Mouse (Mus musculus): ENCODE measurements around the gene Syn3. TPM values are rescaled to one million over a fixed set of nuclear protein-coding genes. Genes with fewer than 3 reads are reported as not detected.

Syn3 gene
- polyA plus RNA-seq, 1 experiment = 3.3 TPM

- TF ChIP-seq CTCF (conservative IDR thresholded peaks at IDR 0.05; ENCODE audit: insufficient read depth, insufficient read length, low read depth, low read length) = no peak
- no peak for TF ChIP-seq POLR2A (IDR thresholded peaks at IDR 0.05; ENCODE audit: low read depth, low read length)
- no peaks in the 10 kb centered on the region for H3K36me3 ChIP-seq (ENCODE audit: control insufficient read depth, insufficient read depth, low read length)
- H3K27me3 ChIP-seq (replicated peaks; ENCODE audit: control insufficient read depth, insufficient read depth, low read length) = no peaks in the 10 kb centered on the region
- no peak overlapping the region for H3K4me3 ChIP-seq (ENCODE audit: insufficient read depth, low read depth, low read length)
- peak overlapping the region; percentile 93 for H3K27ac ChIP-seq (ENCODE audit: insufficient read depth, low read depth, low read length)
- H3K4me1 ChIP-seq (ENCODE audit: control insufficient read depth, insufficient read depth, low read length) = peaks cover 38% of the 10 kb centered on the region
- peak; percentile 71 for DNase-seq
Observed at GRCm38 (mm10) chr10:86153221-86153620, 345.5 kb downstream of the Syn3 start.

- 0 out of 2 replicates have a peak overlapping the region, but pooled peaks have one; percentile 30 for H3K27ac ChIP-seq (ENCODE audit: insufficient read depth, low read depth, low read length)
- WGBS = 85% methylated on average over 5 of the region's 5 CpGs
- H3K4me3 ChIP-seq (ENCODE audit: insufficient read depth, low read depth, low read length) = no peak overlapping the region
- H3K4me1 ChIP-seq (ENCODE audit: control insufficient read depth, insufficient read depth, low read length) = peaks cover 36% of the 10 kb centered on the region
- H3K36me3 ChIP-seq (ENCODE audit: control insufficient read depth, insufficient read depth, low read length) = no peaks in the 10 kb centered on the region
- no peaks in the 10 kb centered on the region for H3K27me3 ChIP-seq (replicated peaks; ENCODE audit: control insufficient read depth, insufficient read depth, low read length)
- TF ChIP-seq CTCF (conservative IDR thresholded peaks at IDR 0.05; ENCODE audit: insufficient read depth, insufficient read length, low read depth, low read length) (no peak), POLR2A (IDR thresholded peaks at IDR 0.05; ENCODE audit: low read depth, low read length) (no peak)
- DNase-seq = no peak
Observed at GRCm38 (mm10) chr10:86151357-86151756, 347.3 kb downstream of the Syn3 start.

GRCm38 (mm10) chr10:86150076-86150475, 348.6 kb downstream of the Syn3 start:
- Histone ChIP-seq H3K27me3 (replicated peaks; ENCODE audit: control insufficient read depth, insufficient read depth, low read length) (no peaks in the 10 kb centered on the region), H3K36me3 (ENCODE audit: control insufficient read depth, insufficient read depth, low read length) (no peaks in the 10 kb centered on the region), H3K4me1 (ENCODE audit: control insufficient read depth, insufficient read depth, low read length) (peaks cover 33% of the 10 kb centered on the region), H3K4me3 (ENCODE audit: insufficient read depth, low read depth, low read length) (no peak overlapping the region), H3K27ac (ENCODE audit: insufficient read depth, low read depth, low read length) (peak overlapping the region; percentile 77)
- TF ChIP-seq POLR2A (IDR thresholded peaks at IDR 0.05; ENCODE audit: low read depth, low read length) = no peak
- TF ChIP-seq CTCF (conservative IDR thresholded peaks at IDR 0.05; ENCODE audit: insufficient read depth, insufficient read length, low read depth, low read length) = no peak
- peak; percentile 83 for DNase-seq
- WGBS = 25% methylated on average over 1 of the region's 1 CpGs

GRCm38 (mm10) chr10:86149029-86149818, 349.5 kb downstream of the Syn3 start:
- no peaks in the 10 kb centered on the region for H3K27me3 ChIP-seq (replicated peaks; ENCODE audit: control insufficient read depth, insufficient read depth, low read length)
- WGBS = 43% methylated on average over 3 of the region's 3 CpGs
- DNase-seq = peak; percentile 50
- peaks cover 28% of the 10 kb centered on the region for H3K4me1 ChIP-seq (ENCODE audit: control insufficient read depth, insufficient read depth, low read length)
- H3K4me3 ChIP-seq (ENCODE audit: insufficient read depth, low read depth, low read length) = no peak overlapping the region
- no peaks in the 10 kb centered on the region for H3K36me3 ChIP-seq (ENCODE audit: control insufficient read depth, insufficient read depth, low read length)
- TF ChIP-seq POLR2A (IDR thresholded peaks at IDR 0.05; ENCODE audit: low read depth, low read length) = no peak
- TF ChIP-seq CTCF (conservative IDR thresholded peaks at IDR 0.05; ENCODE audit: insufficient read depth, insufficient read length, low read depth, low read length) = no peak
- H3K27ac ChIP-seq (ENCODE audit: insufficient read depth, low read depth, low read length) = peak overlapping the region; percentile 53

GRCm38 (mm10) chr10:86139061-86139681, 359.5 kb downstream of the Syn3 start:
- TF ChIP-seq CTCF (conservative IDR thresholded peaks at IDR 0.05; ENCODE audit: insufficient read depth, insufficient read length, low read depth, low read length) (no peak), POLR2A (IDR thresholded peaks at IDR 0.05; ENCODE audit: low read depth, low read length) (peak; percentile 20)
- peaks cover 22% of the 10 kb centered on the region for H3K4me1 ChIP-seq (ENCODE audit: control insufficient read depth, insufficient read depth, low read length)
- H3K4me3 ChIP-seq (ENCODE audit: insufficient read depth, low read depth, low read length) = no peak overlapping the region
- WGBS = 69% methylated on average over 8 of the region's 8 CpGs
- H3K27me3 ChIP-seq (replicated peaks; ENCODE audit: control insufficient read depth, insufficient read depth, low read length) = no peaks in the 10 kb centered on the region
- H3K27ac ChIP-seq (ENCODE audit: insufficient read depth, low read depth, low read length) = peak overlapping the region; percentile 78
- no peaks in the 10 kb centered on the region for H3K36me3 ChIP-seq (ENCODE audit: control insufficient read depth, insufficient read depth, low read length)
- DNase-seq = peak; percentile 78

GRCm38 (mm10) chr10:86137589-86138173, 361.0 kb downstream of the Syn3 start:
- TF ChIP-seq POLR2A (IDR thresholded peaks at IDR 0.05; ENCODE audit: low read depth, low read length) = no peak

GRCm38 (mm10) chr10:86137106-86137505, 361.6 kb downstream of the Syn3 start:
- H3K4me1 ChIP-seq (ENCODE audit: control insufficient read depth, insufficient read depth, low read length) = peaks cover 27% of the 10 kb centered on the region
- TF ChIP-seq CTCF (conservative IDR thresholded peaks at IDR 0.05; ENCODE audit: insufficient read depth, insufficient read length, low read depth, low read length) (no peak), POLR2A (IDR thresholded peaks at IDR 0.05; ENCODE audit: low read depth, low read length) (no peak)
- no peaks in the 10 kb centered on the region for H3K27me3 ChIP-seq (replicated peaks; ENCODE audit: control insufficient read depth, insufficient read depth, low read length)
- DNase-seq = no peak
- no peak overlapping the region for H3K4me3 ChIP-seq (ENCODE audit: insufficient read depth, low read depth, low read length)
- no peaks in the 10 kb centered on the region for H3K36me3 ChIP-seq (ENCODE audit: control insufficient read depth, insufficient read depth, low read length)
- 74% methylated on average over 3 of the region's 3 CpGs for WGBS
- H3K27ac ChIP-seq (ENCODE audit: insufficient read depth, low read depth, low read length) = no peak overlapping the region

More at GRCm38 (mm10) chr10:86137589-86138173, 361.0 kb downstream of the Syn3 start:
- H3K27me3 ChIP-seq (replicated peaks; ENCODE audit: control insufficient read depth, insufficient read depth, low read length) = no peaks in the 10 kb centered on the region
- DNase-seq = no peak
- peaks cover 26% of the 10 kb centered on the region for H3K4me1 ChIP-seq (ENCODE audit: control insufficient read depth, insufficient read depth, low read length)
- no peak overlapping the region for H3K4me3 ChIP-seq (ENCODE audit: insufficient read depth, low read depth, low read length)
- H3K36me3 ChIP-seq (ENCODE audit: control insufficient read depth, insufficient read depth, low read length) = no peaks in the 10 kb centered on the region
- H3K27ac ChIP-seq (ENCODE audit: insufficient read depth, low read depth, low read length) = no peak overlapping the region
- 81% methylated on average over 5 of the region's 5 CpGs for WGBS
